In genomic region chr19:13739428-13739827, GRCm38 (mm10) we compare ENCODE assay signal across 42 mouse cellular contexts. TPM values are rescaled to one million over a fixed set of nuclear protein-coding genes. Genes with fewer than 3 reads are reported as not detected.
"Had no signal": no experiment of that assay in that cellular context is flagged by ENCODE, and none has a peak within 500 bp of the region (broad histone marks: within the 10 kb centered on the region; RNA-seq: fewer than 3 reads in every experiment).

Olfr1494 (plus strand) TSS chr19:13739728.

- H3K9me3 ChIP-seq: heart, embryonic 15.5 days; hindbrain, embryonic 15.5 days; intestine, embryonic 15.5 days; kidney, embryonic 15.5 days had no signal

- H3K36me3 ChIP-seq: heart, embryonic 10.5 days; heart, embryonic 12.5 days; heart, embryonic 13.5 days; heart, embryonic 15.5 days; hindbrain, embryonic 10.5 days; hindbrain, embryonic 12.5 days; hindbrain, embryonic 13.5 days; hindbrain, embryonic 15.5 days; intestine, embryonic 15.5 days; kidney, embryonic 15.5 days had no signal

- ATAC-seq: hindbrain, embryonic 16.5 days; hindbrain, postnatal 0 days; inflammation-experienced regulatory T-cells, adult 6 months; intestine, embryonic 15.5 days; intestine, embryonic 16.5 days; intestine, postnatal 0 days had no signal

- H3K27ac ChIP-seq: heart, embryonic 10.5 days; heart, embryonic 13.5 days; heart, embryonic 15.5 days; hindbrain, embryonic 10.5 days; hindbrain, embryonic 12.5 days; hindbrain, embryonic 13.5 days; hindbrain, embryonic 14.5 days; hindbrain, embryonic 15.5 days; hindbrain, postnatal 0 days; intestine, embryonic 15.5 days; kidney, embryonic 15.5 days; layer of hippocampus, adult 2 months; left cerebral cortex, adult 2 months had no signal

- H3K4me2 ChIP-seq: heart, embryonic 11.5 days; heart, embryonic 12.5 days; heart, embryonic 13.5 days; heart, embryonic 15.5 days; hindbrain, embryonic 12.5 days; hindbrain, embryonic 13.5 days; hindbrain, embryonic 14.5 days; hindbrain, embryonic 15.5 days; intestine, embryonic 15.5 days; kidney, embryonic 15.5 days had no signal

- DNase-seq: heart, postnatal 10 days; heart, postnatal 14 days; heart, postnatal 36 days; heart, postnatal 4 days; kidney, adult 11 months; kidney, adult 18-20 months; kidney, adult 2 months; kidney, adult 8-10 months; kidney, adult 9 months; kidney, postnatal 10 days; kidney, postnatal 14 days; kidney, postnatal 25 days; kidney, postnatal 36 days; kidney, postnatal 4 days; layer of hippocampus, adult 9-11 months; layer of hippocampus, postnatal 36 days had no signal

- H3K9ac ChIP-seq: heart, embryonic 12.5 days; heart, embryonic 13.5 days; heart, embryonic 15.5 days; hindbrain, embryonic 12.5 days; hindbrain, embryonic 13.5 days; hindbrain, embryonic 14.5 days; hindbrain, embryonic 15.5 days; intestine, embryonic 15.5 days; kidney, embryonic 15.5 days had no signal

- H3K4me3 ChIP-seq: heart, embryonic 10.5 days; heart, embryonic 12.5 days; heart, embryonic 13.5 days; heart, embryonic 15.5 days; hindbrain, embryonic 10.5 days; hindbrain, embryonic 12.5 days; hindbrain, embryonic 13.5 days; hindbrain, embryonic 15.5 days; intestine, embryonic 15.5 days; kidney, embryonic 15.5 days; layer of hippocampus, adult 2 months; left cerebral cortex, adult 2 months had no signal

- H3K4me1 ChIP-seq: heart, embryonic 10.5 days; heart, embryonic 12.5 days; heart, embryonic 13.5 days; heart, embryonic 15.5 days; hindbrain, embryonic 10.5 days; hindbrain, embryonic 12.5 days; hindbrain, embryonic 13.5 days; hindbrain, embryonic 15.5 days; intestine, embryonic 15.5 days; kidney, embryonic 15.5 days had no signal

- H3K27me3 ChIP-seq: heart, embryonic 12.5 days; heart, embryonic 13.5 days; heart, embryonic 15.5 days; hindbrain, embryonic 12.5 days; hindbrain, embryonic 13.5 days; hindbrain, embryonic 15.5 days; intestine, embryonic 15.5 days; kidney, embryonic 15.5 days had no signal

RNA-seq across cellular contexts. Expression of gene Olfr1494, which starts in this region (rescaled TPM):
- polyA plus RNA-seq: heart, embryonic 10.5 days; heart, embryonic 11.5 days; heart, embryonic 12.5 days; heart, embryonic 13.5 days; heart, embryonic 14.5 days; heart, embryonic 15.5 days; heart, embryonic 16.5 days; heart, postnatal 0 days; hindbrain, embryonic 10.5 days; hindbrain, embryonic 11.5 days; hindbrain, embryonic 12.5 days; hindbrain, embryonic 13.5 days; hindbrain, embryonic 14.5 days; hindbrain, embryonic 15.5 days; hindbrain, embryonic 16.5 days; hindbrain, postnatal 0 days; inflammation-experienced regulatory T-cells, adult 6 months; intestine, embryonic 14.5 days; intestine, embryonic 15.5 days; intestine, embryonic 16.5 days; intestine, postnatal 0 days; kidney, adult 2 months; kidney, embryonic 14.5 days; kidney, embryonic 15.5 days; large intestine, adult 2 months had no signal
